Mouse (Mus musculus) lung, postnatal 0 days (tissue): ENCODE results near the gene Rdh7. TPM values are rescaled to one million over a fixed set of nuclear protein-coding genes. Genes with fewer than 3 reads are reported as not detected.

Experiments used
- ATAC-seq: fragments of 200-750 bp; cut with Nextera tagmentation; 2 replicates; pipeline ENCODE4 v1.8.0; 2017; ENCODE audit warnings: moderate library complexity
- DNase-seq: peaks from one replicate; pipeline ENCODE4 v3.0.0-alpha.2; 2016; ENCODE audit warnings: low spot score
- H3K27ac ChIP-seq: fragments of 300-500 bp; sonication (generic); 2 replicates; pipeline ENCODE4 v1.5.1; 2014; ENCODE audit warnings: antibody characterized with exemption, mild to moderate bottlenecking, low read length, mixed read lengths
- H3K27me3 ChIP-seq: fragments of 300-500 bp; sonication (generic); replicated peaks from 2 replicates; pipeline ENCODE4 v1.6.1; 2014; ENCODE audit warnings: low read length, mixed read lengths; ENCODE audit not compliant: insufficient read depth
- H3K36me3 ChIP-seq: fragments of 300-500 bp; sonication (generic); 2 replicates; pipeline ENCODE4 v1.6.1; 2014; ENCODE audit warnings: low read length, mixed read lengths; ENCODE audit not compliant: insufficient read depth
- H3K4me1 ChIP-seq: fragments of 300-500 bp; sonication (generic); 2 replicates; pipeline ENCODE4 v1.6.1; 2014; ENCODE audit warnings: antibody characterized with exemption, low read depth, low read length, mixed read lengths; ENCODE audit not compliant: insufficient read depth
- H3K4me2 ChIP-seq: fragments of 300-500 bp; sonication (generic); replicated peaks from 2 replicates; pipeline ENCODE4 v1.6.1; 2014; ENCODE audit warnings: low read depth, mild to moderate bottlenecking, low read length, moderate library complexity, mixed read lengths
- H3K4me3 ChIP-seq: fragments of 300-500 bp; sonication (generic); 2 replicates; pipeline ENCODE4 v1.5.1; 2014; ENCODE audit warnings: low read depth, low read length
- H3K9ac ChIP-seq: fragments of 300-500 bp; sonication (generic); replicated peaks from 2 replicates; pipeline ENCODE4 v1.6.1; 2014; ENCODE audit warnings: low read depth, mild to moderate bottlenecking
- H3K9me3 ChIP-seq: fragments of 300-500 bp; sonication (generic); 2 replicates; pipeline ENCODE4 v1.6.1; 2016; ENCODE audit warnings: low read length, mixed read lengths
- CTCF ChIP-seq: IDR thresholded peaks from 2 replicates; pipeline ENCODE4 v1.5.1; 2016; ENCODE audit warnings: antibody characterized with exemption, mild to moderate bottlenecking
- EP300 ChIP-seq: IDR thresholded peaks from 2 replicates; pipeline ENCODE4 v1.6.1; 2016; ENCODE audit warnings: antibody characterized with exemption, mild to moderate bottlenecking, control low read depth
- WGBS: fragments of 180-500 bp; shearing (Covaris S2); extraction: QIAGEN DNeasy Blood & Tissue Kit; methylation state at CpG from one replicate; pipeline ENCODE4 v1.1.7; 2014; 5-methylcytosine and 5-hydroxymethylcytosine counted together
- polyA plus RNA-seq: library from polyadenylated mRNA; unstranded; fragments of >200 nt; fragmentation: Nextera tagmentation; extraction: Ambion mirVana; gene quantifications from 2 replicates; pipeline ENCODE4 v1.2.1, GENCODE M21; 2015

The Rdh7 gene
- polyA plus RNA-seq, 1 experiment from 2014 or later = not detected

DNA sequence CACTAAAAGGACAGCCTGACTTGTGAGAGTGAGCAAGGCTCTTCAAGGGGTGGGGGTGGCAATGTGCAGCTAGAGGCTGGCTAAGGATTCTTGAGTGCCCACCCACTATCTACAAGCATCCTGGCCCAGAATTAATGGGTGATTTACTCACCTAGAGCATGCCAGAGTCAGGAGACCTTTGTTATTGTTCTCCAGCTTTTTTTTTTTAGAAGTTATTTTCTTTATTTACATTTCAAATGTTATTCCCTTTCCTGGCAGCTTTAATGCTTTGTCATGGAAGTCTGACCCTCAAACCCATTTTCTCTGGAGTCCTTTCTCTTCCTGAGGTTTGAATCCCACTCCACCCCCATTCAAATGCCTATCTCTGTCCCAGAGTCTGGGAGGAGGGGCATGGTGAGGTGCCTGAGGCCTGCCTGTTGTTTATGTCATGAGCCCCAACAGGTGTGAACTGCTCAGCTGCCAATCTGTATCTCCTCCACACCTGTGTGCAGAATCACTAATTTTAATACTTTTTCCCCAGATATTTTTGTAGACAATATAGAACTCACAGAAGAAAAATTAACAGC is 18.9 kb upstream of the Rdh7 start:
- Histone ChIP-seq H3K27ac (no peak overlapping the region), H3K4me3 (no peak overlapping the region), H3K4me1 (no peaks in the 10 kb centered on the region; the same call in 1 of the 2 replicates), H3K27me3 (no peaks in the 10 kb centered on the region), H3K9ac (no peak overlapping the region), H3K9me3 (no peaks in the 10 kb centered on the region), H3K4me2 (no peak overlapping the region), H3K36me3 (no peaks in the 10 kb centered on the region)
- no peak for ATAC-seq
- DNase-seq = no peak
- TF ChIP-seq CTCF (no peak), EP300 (no peak)

DNA sequence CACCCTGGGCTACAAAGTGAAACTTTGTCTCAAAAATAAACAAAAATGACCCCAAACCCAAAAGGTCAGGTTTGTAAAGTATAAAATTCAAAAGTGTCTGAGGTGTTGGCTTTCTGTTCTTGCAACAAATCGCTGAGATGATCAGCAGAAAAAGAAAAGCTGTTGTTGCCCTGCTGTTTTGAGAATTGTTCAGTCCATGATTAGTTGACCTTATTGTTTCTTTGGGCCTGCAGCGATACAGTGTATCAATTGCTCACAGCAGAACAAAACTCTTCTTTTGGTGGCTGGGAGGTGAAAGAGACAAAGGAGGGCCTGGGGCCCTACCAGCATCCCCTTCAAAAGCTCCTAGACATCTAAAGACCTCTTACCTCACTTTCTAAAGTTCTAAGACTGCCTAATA is 17.5 kb upstream of the Rdh7 start:
- WGBS = 84% methylated on average over 2 of the region's 2 CpGs
- no peak overlapping the region for H3K4me3 ChIP-seq

GRCm38 (mm10) chr10:127904718-127905446 is 16.3 kb upstream of the Rdh7 start:
- no peak overlapping the region for H3K4me2 ChIP-seq
- no peak overlapping the region for H3K4me3 ChIP-seq
- TF ChIP-seq CTCF = no peak
- no peak for TF ChIP-seq EP300
- WGBS = 38% methylated on average over 7 of the region's 7 CpGs
- H3K4me1 ChIP-seq = no peaks in the 10 kb centered on the region; the same call in 1 of the 2 replicates
- ATAC-seq = peak; percentile 86
- peak; percentile 41 for DNase-seq
- no peaks in the 10 kb centered on the region for H3K27me3 ChIP-seq
- H3K9ac ChIP-seq = no peak overlapping the region
- H3K36me3 ChIP-seq = no peaks in the 10 kb centered on the region
- H3K27ac ChIP-seq = no peak overlapping the region
- no peaks in the 10 kb centered on the region for H3K9me3 ChIP-seq

More for the DNA sequence above, 17.5 kb upstream of the Rdh7 start:
- H3K9me3 ChIP-seq = no peaks in the 10 kb centered on the region
- no peaks in the 10 kb centered on the region; the same call in 1 of the 2 replicates for H3K4me1 ChIP-seq
- ATAC-seq (no peak), DNase-seq (no peak)
- H3K27ac ChIP-seq = no peak overlapping the region
- no peaks in the 10 kb centered on the region for H3K36me3 ChIP-seq
- no peak overlapping the region for H3K4me2 ChIP-seq
- no peak overlapping the region for H3K9ac ChIP-seq
- H3K27me3 ChIP-seq = no peaks in the 10 kb centered on the region
- TF ChIP-seq EP300 (no peak), CTCF (no peak)

GRCm38 (mm10) chr10:127903116-127903515 is 14.5 kb upstream of the Rdh7 start:
- H3K4me2 ChIP-seq = no peak overlapping the region
- H3K9ac ChIP-seq = no peak overlapping the region
- H3K9me3 ChIP-seq = no peaks in the 10 kb centered on the region
- H3K4me1 ChIP-seq = no peaks in the 10 kb centered on the region; the same call in 1 of the 2 replicates
- WGBS = 38% methylated on average over 1 of the region's 1 CpGs
- TF ChIP-seq EP300 (no peak), CTCF (no peak)
- H3K36me3 ChIP-seq = no peaks in the 10 kb centered on the region
- ATAC-seq (no peak), DNase-seq (no peak)
- H3K4me3 ChIP-seq = no peak overlapping the region
- H3K27ac ChIP-seq = no peak overlapping the region
- no peaks in the 10 kb centered on the region for H3K27me3 ChIP-seq

DNA sequence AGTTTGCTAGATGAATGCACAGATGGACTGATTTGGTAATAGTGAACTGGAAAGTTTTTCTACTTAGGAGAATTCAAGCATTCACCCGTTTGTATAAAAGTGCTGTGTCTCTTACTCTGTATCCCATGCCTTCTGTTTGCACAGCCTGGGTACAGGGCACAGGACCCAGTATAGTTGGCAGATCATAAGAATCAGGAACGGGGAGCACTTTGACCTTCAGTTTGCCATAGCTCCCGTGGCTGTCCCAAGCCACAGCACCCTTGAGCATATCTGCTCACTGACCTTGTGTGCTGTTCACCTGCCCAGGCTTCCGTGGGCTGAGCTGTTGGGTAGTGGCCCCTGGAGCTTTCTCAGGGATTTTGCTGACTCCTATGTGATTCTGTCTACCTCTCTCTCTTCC is 13.1 kb upstream of the Rdh7 start:
- Histone ChIP-seq H3K27ac (no peak overlapping the region), H3K4me1 (no peaks in the 10 kb centered on the region; the same call in 1 of the 2 replicates), H3K27me3 (no peaks in the 10 kb centered on the region), H3K4me2 (no peak overlapping the region), H3K4me3 (no peak overlapping the region), H3K9me3 (no peaks in the 10 kb centered on the region), H3K9ac (no peak overlapping the region), H3K36me3 (no peaks in the 10 kb centered on the region)
- TF ChIP-seq EP300 = no peak
- TF ChIP-seq CTCF = no peak
- WGBS = 67% methylated on average over 4 of the region's 4 CpGs
- ATAC-seq = no peak
- DNase-seq = no peak

- TF ChIP-seq CTCF (no peak), EP300 (no peak)
- ATAC-seq = no peak
- Histone ChIP-seq H3K27me3 (no peaks in the 10 kb centered on the region), H3K4me2 (no peak overlapping the region), H3K36me3 (no peaks in the 10 kb centered on the region), H3K27ac (no peak overlapping the region), H3K9me3 (no peaks in the 10 kb centered on the region), H3K9ac (no peak overlapping the region), H3K4me1 (no peaks in the 10 kb centered on the region), H3K4me3 (no peak overlapping the region)
- WGBS = 47% methylated on average over 5 of the region's 5 CpGs
- DNase-seq = no peak
These were observed 11.2 kb upstream of the Rdh7 start for GRCm38 (mm10) chr10:127899783-127900182.
